Mouse (Mus musculus) ES-Bruce4 (cell line): ENCODE measurements around the gene D8Ertd738e. TPM values are rescaled to one million over a fixed set of nuclear protein-coding genes. Genes with fewer than 3 reads are reported as not detected.

Experiments
- H3K27ac ChIP-seq: 2 replicates; pipeline ENCODE4 v1.5.1; 2012; ENCODE audit warnings: low read length, inconsistent platforms; ENCODE audit not compliant: insufficient read depth
- H3K27me3 ChIP-seq: 2 replicates; pipeline ENCODE4 v1.6.1; 2012; ENCODE audit warnings: mild to moderate bottlenecking, low read length, inconsistent platforms; ENCODE audit not compliant: control insufficient read depth, poor library complexity, insufficient read depth, severe bottlenecking
- H3K36me3 ChIP-seq: 2 replicates; pipeline ENCODE4 v1.6.1; 2012; ENCODE audit warnings: inconsistent platforms, mild to moderate bottlenecking, low read length, moderate library complexity; ENCODE audit not compliant: control insufficient read depth, poor library complexity, insufficient read depth, severe bottlenecking
- H3K4me1 ChIP-seq: one replicate; pipeline ENCODE4 v1.8.1; 2011; ENCODE audit warnings: low read length; ENCODE audit not compliant: control insufficient read depth, insufficient read depth
- H3K4me3 ChIP-seq: 2 replicates; pipeline ENCODE4 v1.5.1; 2011; ENCODE audit warnings: low read depth, mild to moderate bottlenecking, low read length
- H3K9ac ChIP-seq: 2 replicates; pipeline ENCODE4 v1.6.1; 2012; ENCODE audit warnings: low read depth, mild to moderate bottlenecking, inconsistent platforms; ENCODE audit not compliant: poor library complexity, severe bottlenecking
- H3K9me3 ChIP-seq: replicated peaks from 2 replicates; pipeline ENCODE4 v1.6.1; 2012; ENCODE audit warnings: mild to moderate bottlenecking, low read length, inconsistent platforms; ENCODE audit not compliant: control insufficient read depth, poor library complexity, insufficient read depth, severe bottlenecking
- CTCF ChIP-seq: IDR thresholded peaks from one replicate; pipeline ENCODE4 v1.8.1; 2011; ENCODE audit warnings: low read depth, low read length
- EP300 ChIP-seq: IDR thresholded peaks from 2 replicates; pipeline ENCODE4 v1.6.1; 2011; ENCODE audit warnings: low read depth, low read length; ENCODE audit not compliant: insufficient read depth
- POLR2A ChIP-seq: IDR thresholded peaks from one replicate; pipeline ENCODE4 v1.8.1; 2011; ENCODE audit warnings: low read length; ENCODE audit not compliant: insufficient read depth
- polyA plus RNA-seq: library from polyadenylated mRNA; stranded (reverse); fragments of >200 nt; gene quantifications from 2 replicates; pipeline ENCODE4 v1.2.4, GENCODE M21; 2011; ENCODE audit warnings: low read depth; ENCODE audit not compliant: missing spikeins, insufficient read depth, insufficient read length

The D8Ertd738e gene
- polyA plus RNA-seq, 1 experiment = 90.6 TPM

DNA sequence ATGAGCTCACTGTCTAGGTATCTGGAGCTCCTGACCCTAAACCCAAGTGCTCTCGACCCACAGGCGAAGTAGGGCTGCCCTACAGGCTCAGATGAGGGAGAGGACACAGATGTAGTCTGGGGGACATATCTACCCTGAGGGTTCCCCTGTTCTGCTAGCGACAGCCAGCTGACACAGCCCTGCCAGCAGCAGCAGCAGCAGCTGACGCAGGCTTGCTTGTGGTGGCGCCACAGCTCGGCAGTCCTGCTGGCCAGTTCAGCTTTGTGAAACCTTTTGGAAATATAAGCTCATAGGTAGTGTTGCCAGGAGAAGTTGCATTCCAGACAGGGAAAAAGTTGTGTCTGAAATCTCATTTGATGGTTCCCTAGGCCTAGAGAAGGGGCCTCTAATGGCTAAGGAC lies 8.4 kb downstream of the D8Ertd738e start:
- Histone ChIP-seq H3K4me3 (no peak overlapping the region), H3K4me1 (peaks cover 2% of the 10 kb centered on the region), H3K36me3 (peaks cover 10% of the 10 kb centered on the region), H3K27me3 (no peaks in the 10 kb centered on the region), H3K9ac (no peak overlapping the region), H3K9me3 (no peaks in the 10 kb centered on the region), H3K27ac (no peak overlapping the region)
- TF ChIP-seq CTCF (no peak), EP300 (no peak), POLR2A (no peak)

DNA sequence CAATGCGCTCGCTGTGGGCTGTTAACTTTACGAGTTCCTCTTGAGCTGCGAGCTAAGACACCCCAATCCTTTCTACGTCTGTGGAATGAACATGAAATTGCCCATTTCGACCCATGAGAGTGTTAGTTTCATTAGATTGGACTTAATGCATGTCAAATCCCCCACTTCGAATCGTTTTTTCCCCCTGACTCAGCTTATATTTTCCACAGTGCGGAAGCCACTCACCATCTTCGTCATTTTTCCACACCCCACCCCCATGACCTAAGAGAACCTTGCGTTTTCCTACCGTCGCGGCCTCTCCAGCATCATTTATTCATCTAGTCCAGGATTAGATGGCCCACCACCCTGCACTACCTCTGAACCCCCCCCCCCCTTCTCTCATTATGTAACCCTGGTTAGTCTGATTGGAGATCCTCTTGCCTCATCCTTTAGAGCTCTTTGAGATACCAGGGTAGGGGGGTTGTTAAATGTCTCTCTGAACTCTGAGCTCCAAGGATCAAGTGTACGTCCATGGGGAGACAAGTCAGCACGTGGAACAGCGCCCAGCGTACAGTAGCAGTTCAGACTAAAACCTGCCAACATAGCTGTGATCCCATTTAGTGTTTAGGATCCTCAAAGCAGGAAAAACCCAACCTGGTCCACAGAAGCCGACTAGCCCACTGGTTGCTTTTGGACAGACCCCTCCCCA lies 11.8 kb downstream of the D8Ertd738e start:
- H3K4me3 ChIP-seq = peak overlapping the region; percentile 80
- H3K9ac ChIP-seq = peak overlapping the region; percentile 40

DNA sequence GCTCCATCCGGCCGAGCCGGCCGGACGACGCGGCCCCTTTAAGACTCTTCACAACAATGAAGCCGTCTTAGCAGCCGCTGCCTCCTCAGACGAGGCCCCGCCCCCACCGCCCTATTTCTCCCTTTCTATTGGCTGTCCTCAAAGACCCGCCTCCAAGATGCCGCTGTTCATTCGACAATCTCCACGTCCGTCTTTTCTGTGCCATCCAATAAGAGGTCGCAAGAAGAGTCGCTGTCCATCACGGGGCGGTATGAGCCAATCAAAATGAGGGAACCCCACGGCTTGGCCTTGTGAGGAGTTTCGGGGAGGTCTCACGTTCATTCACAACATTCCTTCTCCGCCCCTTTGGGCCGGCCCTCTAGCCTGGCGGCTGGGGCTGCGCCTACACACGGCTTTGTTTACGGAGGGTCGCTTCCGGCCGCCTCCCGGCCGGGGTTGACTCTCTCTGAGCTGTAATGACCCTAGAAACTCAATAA lies 12.5 kb downstream of the D8Ertd738e start, which contains the start of gene Zswim4:
Gene Zswim4 (minus strand): TSS at position 58 of the 476 bp plus-strand sequence.
- no peaks in the 10 kb centered on the region for H3K9me3 ChIP-seq
- peak within 1 kb of the TSS; percentile 80 for H3K4me3 ChIP-seq
- peak within 1 kb of the TSS; percentile 95 for H3K9ac ChIP-seq
- H3K4me1 ChIP-seq = peaks cover 2% of the 10 kb centered on the region
- H3K27ac ChIP-seq = peak within 1 kb of the TSS; percentile 86
- H3K36me3 ChIP-seq = no peaks in the 10 kb centered on the region
- TF ChIP-seq CTCF (no peak), EP300 (no peak), POLR2A (no peak)
- no peaks in the 10 kb centered on the region for H3K27me3 ChIP-seq

More for the DNA sequence above, 11.8 kb downstream of the D8Ertd738e start:
- Histone ChIP-seq H3K27me3 (no peaks in the 10 kb centered on the region), H3K4me1 (peaks cover 2% of the 10 kb centered on the region), H3K36me3 (no peaks in the 10 kb centered on the region), H3K27ac (peak overlapping the region; percentile 86), H3K9me3 (no peaks in the 10 kb centered on the region)
- TF ChIP-seq CTCF = no peak
- TF ChIP-seq POLR2A = no peak
- no peak for TF ChIP-seq EP300

DNA sequence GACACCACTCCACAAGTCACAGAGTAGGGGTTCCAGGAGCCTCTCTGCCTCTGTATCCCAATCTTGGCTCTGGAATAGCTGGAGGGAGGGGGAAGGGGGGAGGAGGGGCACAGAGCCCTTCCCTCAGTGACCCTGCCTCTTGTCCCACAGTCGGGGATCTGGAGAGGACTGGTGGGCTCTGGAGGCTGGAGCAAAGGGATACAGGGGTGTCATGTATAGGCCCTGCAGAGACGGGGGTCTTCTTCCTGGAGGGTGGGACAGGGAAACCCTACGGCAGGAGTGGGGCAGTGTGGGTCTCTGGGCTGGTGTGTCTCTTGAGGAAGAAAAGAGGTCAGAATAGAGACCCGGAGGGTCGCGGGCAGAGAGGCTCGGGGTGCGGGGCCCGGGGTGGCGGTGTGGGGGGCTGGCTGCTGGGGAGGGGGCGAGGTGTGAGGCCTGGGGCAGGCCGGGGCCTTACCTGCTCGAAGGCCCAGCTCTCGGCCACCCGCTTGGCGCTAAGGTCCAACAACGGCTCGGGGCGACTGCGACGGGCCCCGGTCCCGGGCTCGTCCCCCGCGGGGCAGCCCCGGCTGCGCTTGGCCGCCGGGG lies 13.0 kb downstream of the D8Ertd738e start:
- no peak overlapping the region for H3K27ac ChIP-seq

DNA sequence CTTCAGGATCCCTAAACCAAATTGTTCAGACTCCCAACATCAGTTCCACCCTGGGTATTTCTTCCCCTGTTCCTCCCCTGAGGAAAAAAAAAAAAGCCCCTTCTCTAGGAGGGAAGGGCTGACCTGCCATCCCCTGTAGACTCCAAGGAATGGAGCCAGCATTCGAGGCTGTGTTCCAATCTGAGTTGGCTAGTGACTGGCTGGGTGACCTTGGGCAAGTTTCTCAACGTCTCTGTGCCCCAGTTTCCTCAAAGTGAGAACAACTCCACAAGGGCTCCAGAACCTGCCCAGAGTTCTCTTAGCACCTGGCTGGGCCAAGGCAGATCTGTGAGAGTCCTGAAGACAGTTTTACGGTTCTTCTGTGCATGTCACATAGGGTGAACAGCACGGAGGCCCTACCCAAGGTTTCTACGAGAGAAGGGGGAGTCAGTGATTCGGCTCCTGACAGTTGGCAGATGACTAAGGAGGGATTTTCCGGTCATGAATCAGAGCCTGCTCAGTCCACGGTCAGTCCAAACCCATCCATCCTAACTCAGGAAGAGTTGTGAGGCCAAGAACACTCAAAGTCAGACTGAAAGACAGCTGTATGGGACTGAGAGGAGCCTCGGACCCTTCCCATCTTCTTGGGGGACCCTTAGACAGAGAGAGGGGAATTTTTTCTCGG lies 13.6 kb downstream of the D8Ertd738e start:
- peak overlapping the region; percentile 72 for H3K4me3 ChIP-seq
- H3K27ac ChIP-seq = no peak overlapping the region
- no peak for TF ChIP-seq EP300
- no peak for TF ChIP-seq POLR2A
- TF ChIP-seq CTCF = no peak
- H3K36me3 ChIP-seq = no peaks in the 10 kb centered on the region
- no peaks in the 10 kb centered on the region for H3K27me3 ChIP-seq
- peaks cover 2% of the 10 kb centered on the region for H3K4me1 ChIP-seq
- H3K9ac ChIP-seq = peak overlapping the region; percentile 95
- H3K9me3 ChIP-seq = no peaks in the 10 kb centered on the region

More for the DNA sequence above, 13.0 kb downstream of the D8Ertd738e start:
- Histone ChIP-seq H3K27me3 (no peaks in the 10 kb centered on the region), H3K4me1 (peaks cover 2% of the 10 kb centered on the region), H3K9me3 (no peaks in the 10 kb centered on the region), H3K4me3 (peak overlapping the region; percentile 72), H3K36me3 (no peaks in the 10 kb centered on the region), H3K9ac (peak overlapping the region; percentile 95)
- TF ChIP-seq POLR2A = no peak
- TF ChIP-seq CTCF = no peak
- TF ChIP-seq EP300 = no peak

DNA sequence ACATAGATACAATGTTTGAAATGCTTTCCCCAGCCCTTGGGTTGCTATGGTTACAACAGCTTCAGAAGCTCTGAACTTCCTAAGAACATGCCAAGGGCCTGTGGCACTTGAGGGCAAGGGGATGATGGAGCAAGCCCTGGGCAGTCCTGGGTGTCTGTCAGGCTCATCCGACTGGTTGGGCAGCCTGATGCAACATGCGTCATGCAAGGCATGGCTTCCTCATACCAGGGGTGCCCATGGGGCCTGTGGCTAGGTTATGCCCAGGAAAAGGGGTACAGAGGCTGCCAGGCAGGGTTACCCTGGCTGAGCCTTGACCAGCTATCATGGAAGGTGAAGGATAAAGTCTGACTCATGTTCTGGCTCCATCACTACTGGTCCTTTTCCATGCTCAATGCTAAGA lies 16.5 kb downstream of the D8Ertd738e start:
- Histone ChIP-seq H3K4me3 (no peak overlapping the region), H3K27ac (no peak overlapping the region), H3K36me3 (peaks cover 6% of the 10 kb centered on the region; the same call in 1 of the 2 replicates), H3K27me3 (no peaks in the 10 kb centered on the region), H3K4me1 (no peaks in the 10 kb centered on the region), H3K9ac (no peak overlapping the region), H3K9me3 (no peaks in the 10 kb centered on the region)
- no peak for TF ChIP-seq POLR2A
- no peak for TF ChIP-seq EP300
- TF ChIP-seq CTCF = no peak
